Mouse (Mus musculus): ENCODE results near the gene Pou6f1. TPM values are rescaled to one million over a fixed set of nuclear protein-coding genes. Genes with fewer than 3 reads are reported as not detected.

Gene Pou6f1
- total RNA-seq (2021), result 1 to 10 TPM; 7.6 to 9.7 TPM
- long read RNA-seq, experiment 1, partial matches to known transcripts, result 1 of 5 reads
- long read RNA-seq, experiment 1, other reads (novel, unspliced or antisense), result 3 of 5 reads
- long read RNA-seq, experiment 2, partial matches to known transcripts, result 1 of 11 reads
- long read RNA-seq, experiment 2, other reads (novel, unspliced or antisense), result 8 of 11 reads

DNA sequence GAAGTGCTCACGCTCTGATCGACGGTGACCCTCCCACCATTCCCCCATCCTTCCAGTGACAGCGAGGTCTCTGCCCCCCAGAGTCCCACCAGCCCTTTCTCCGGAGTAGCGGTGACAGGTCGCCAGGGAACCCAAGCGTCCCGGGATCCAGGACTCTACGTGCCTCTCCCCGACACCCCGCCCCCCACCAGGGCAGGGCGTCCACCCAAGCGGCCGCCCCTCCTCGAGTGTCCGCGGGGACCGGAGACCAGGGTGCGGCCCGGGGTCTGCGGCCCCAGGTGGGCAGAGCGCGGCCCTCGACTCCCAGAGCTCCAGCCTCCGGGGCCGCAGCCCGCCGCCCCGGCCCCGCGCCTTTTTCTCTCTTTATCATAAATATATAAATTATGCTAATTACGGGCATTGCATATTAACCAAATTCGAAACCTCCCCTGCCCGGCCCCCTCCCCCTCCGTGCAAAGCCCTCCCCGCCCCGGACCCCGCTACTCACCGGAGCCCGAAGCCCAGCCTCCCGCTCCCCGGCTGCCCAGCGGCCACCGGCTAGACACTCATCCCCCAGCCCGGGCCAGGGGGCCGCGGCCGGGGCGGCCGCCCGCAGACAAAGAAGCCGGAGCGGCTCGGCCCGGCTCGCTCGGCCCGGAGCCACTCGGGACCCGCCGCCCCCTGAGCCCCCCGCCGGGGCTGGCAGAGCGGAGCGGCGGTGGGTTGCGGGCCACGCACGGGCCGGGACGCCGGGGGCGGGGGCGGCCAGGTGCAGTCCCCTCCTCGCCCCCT, at the start of gene Pou6f1:
Gene Pou6f1 (minus strand): TSS at position 709 of the 771 bp plus-strand sequence.
- DNase-seq, result peak; percentile 54
- intact Hi-C loops (cut with DNase I; ENCODE audit: low total_unique reads), result loop anchor here (5.0 kb wide), 1 partner anchor 47 kb away; the partner anchor contains the start of gene Tfcp2

DNA sequence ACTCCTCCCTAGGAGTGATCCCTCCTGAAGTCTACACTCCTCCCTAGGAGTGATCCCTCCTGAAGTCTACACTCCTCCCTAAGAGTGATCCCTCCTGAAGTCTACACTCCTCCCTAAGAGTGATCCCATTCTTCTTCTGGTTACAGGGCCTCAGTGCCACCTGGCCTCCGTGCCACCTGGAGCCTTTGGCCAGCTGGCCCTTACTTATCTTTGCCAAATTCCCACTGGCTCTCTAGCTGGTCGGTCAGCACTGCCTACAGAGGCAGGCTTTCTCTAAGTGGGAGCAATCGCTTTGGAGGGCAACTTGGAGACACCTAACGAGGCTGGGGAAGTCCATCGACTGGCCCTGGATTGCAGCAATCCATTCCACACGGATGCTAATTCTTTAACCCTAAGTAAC, 46.4 kb upstream of the Pou6f1 start:
- intact Hi-C loops (cut with DNase I; ENCODE audit: low total_unique reads), result no loop called here

DNA sequence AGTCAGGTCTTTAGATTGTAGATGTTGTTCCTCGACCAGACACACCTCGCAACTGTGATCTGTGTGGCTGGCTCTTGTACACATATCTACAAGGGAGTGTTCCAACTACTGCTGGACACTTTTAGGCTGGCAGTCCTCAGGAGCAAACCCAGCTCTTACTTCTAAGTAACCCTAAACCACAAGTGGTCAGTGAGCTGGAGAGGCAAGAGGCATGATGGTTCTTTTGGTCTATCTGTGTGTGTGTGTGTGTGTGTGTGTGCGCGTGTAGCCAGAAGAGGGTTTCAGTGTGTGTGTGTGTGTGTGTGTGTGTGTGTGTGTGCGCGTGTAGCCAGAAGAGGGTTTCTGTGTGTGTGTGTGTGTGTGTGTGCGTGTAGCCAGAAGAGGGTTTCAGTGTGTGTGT, 42.7 kb upstream of the Pou6f1 start:
- intact Hi-C loops (cut with DNase I; ENCODE audit: low total_unique reads), result no loop called here
- DNase-seq, result no peak

More for the DNA sequence above, 46.4 kb upstream of the Pou6f1 start:
- DNase-seq, result no peak

DNA sequence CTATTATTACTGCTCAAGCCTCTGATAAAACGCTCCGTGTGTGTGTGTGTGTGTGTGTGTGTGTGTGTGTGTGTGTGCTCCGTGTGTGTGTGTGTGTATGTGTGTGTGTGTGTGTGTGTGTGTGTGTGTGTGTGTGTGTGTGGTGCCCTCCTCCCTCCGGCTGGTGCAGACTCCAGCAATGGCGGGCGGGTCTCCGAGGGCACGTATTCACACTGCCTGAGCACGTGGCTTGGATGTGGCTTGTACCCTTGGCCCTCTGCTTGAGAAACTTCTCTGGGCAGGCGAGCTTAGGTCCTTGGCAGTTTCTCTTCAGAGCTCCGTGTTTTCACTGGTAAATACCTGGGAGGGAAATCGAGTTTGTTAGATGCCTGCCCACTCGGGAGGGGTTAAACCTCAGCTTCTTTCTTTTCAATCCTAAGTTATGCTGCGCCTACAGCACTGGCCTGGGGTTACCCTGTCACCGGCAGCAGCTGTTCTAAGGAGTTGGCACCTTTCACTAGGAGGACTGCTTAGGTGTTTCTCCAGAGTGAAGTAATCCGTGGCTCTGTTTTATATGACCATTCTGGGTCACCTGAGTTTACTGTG, 41.5 kb upstream of the Pou6f1 start:
- DNase-seq, result no peak
- intact Hi-C loops (cut with DNase I; ENCODE audit: low total_unique reads), result no loop called here

DNA sequence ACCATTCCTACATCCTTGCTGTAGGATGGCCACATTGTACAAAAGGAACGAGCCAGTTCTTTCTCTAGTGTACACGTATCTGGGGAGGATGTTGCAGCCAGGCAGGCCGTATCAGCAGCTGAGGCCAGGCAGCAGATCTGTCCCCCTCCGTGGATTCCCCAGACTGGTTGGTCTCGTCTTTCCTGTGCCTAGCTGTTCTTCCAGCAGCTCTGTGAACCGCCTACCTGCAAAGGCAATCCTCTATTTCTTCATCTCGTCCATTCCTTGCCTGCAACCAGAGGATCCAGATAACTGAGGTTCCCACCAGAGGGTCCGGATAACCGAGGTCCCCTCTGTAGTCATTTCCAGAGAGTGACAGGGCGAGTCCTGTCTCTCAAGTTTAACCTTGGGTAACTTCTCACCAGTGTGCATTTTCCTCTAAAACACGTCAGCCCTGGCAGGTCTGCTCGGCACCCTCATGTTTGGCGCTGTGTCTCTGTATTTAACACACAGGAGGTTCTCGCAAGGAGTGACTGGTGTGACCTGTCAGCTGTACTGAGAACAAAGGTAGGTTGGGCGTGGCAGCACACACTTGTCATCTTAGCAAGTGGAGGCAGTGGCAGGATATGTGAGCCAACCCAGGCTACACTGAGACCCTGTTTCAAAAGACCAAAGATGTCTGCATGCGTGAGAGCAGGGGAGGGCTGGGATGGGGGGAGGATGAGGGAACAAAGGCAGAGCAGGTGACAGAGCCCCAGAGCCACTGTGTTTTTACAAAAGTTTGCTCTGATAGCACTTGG, 40.4 kb upstream of the Pou6f1 start:
- DNase-seq, result no peak

DNA sequence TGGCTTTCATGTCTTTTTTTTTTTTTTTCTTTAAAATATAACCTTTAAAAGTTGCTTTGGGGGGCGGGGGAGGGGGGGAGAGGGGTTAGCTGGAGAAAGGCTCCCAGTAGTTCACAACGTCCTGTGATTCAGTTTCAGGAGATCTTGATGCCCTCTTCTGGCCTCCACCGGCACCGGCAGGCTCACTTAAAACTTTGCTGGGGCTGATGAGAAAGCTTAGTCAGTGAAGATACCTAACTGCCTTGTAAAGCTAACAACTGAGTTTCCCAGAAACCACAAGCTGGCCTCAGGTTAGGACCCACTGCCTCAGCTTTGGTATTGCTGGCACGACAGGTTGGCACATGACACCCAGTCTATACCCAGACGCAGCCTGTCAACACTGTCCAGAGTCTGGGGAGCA, 37.9 kb upstream of the Pou6f1 start:
- intact Hi-C loops (cut with DNase I; ENCODE audit: low total_unique reads), result no loop called here
- no peak for DNase-seq

More for the DNA sequence above, 40.4 kb upstream of the Pou6f1 start:
- intact Hi-C loops (cut with DNase I; ENCODE audit: low total_unique reads), result no loop called here

DNA sequence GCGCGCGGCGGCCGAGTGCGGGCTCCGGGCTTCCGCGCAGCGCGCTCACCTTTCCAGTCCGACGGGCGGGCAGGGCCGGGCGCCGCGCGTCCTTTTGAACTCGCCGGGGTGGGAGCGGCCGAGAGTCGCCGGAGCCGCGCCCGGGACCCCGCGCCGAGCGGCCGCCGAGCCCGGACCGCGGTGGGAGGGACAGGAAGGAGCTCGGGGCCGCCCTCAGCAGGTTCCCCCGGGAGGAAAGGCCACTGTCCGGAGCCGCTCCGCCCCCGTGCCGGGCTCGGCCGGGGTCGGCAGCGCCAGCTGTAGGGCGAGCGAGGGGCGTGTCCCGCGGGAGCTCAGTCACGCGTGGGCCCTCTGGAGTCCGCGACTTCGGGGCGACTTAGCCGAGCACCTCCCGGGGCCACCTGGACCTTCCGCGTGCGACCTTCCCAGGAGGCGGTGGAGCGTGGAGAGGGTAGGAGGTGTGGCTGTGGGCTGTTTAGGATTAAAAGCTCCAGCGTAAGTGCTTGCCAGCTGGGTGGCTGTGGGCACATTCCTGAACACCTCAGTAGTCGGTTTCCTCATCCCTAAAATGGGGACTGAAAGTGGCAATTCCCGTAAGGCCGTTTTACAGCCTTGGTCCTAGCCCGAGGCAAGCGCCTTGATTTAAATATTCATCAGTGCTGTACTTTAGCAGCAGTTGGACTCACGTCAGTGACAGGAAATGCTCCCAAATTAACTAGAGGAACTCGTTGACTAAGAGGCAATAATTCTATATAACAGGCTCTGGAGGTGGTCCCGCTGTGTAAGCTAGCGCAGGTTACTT, 37.1 kb upstream of the Pou6f1 start, which contains the start of gene Smagp:
Gene Smagp (minus strand): TSS at position 241 of the 802 bp plus-strand sequence.
- intact Hi-C loops (cut with DNase I; ENCODE audit: low total_unique reads), result no loop called here
- DNase-seq, result peak; percentile 50

DNA sequence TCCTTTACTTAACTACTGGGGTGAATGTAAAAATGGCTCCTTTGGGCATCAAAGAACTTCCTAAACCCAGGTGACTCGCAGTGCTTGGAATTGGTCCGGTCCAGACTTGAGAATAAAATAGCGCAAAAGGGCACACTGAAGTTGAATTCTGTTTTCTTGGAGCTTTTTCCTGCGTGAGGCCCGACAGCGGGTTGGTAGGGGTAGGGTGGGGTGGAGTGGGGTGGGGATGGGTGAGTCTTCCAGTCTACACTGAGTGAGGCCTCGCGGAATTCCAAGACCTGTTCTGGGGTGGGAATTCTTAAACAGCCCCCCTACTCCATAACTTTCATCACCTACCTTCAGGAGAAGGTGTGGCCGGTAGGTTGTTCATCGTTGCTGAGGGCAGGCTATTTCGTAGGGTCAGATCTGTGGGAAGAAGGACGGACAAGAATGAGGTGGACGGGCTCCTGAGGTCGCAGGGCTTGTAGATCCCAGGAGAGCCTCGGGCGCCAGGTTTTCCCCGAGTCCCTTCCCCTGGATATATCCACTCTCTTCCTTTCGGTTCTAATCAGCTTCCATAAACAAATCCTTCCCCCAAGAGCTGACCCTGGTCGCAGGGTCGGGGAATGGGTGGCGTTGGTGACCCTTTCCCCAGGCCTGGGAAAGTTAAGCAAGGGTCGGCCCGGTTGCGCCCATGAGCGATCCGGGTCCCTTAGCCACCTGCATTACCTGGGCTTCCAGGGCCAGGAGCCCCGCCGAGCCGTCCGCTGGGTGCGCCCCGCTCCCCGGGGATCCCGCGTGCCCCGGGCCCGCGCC, 36.3 kb upstream of the Pou6f1 start:
- no peak for DNase-seq
- intact Hi-C loops (cut with DNase I; ENCODE audit: low total_unique reads), result no loop called here

DNA sequence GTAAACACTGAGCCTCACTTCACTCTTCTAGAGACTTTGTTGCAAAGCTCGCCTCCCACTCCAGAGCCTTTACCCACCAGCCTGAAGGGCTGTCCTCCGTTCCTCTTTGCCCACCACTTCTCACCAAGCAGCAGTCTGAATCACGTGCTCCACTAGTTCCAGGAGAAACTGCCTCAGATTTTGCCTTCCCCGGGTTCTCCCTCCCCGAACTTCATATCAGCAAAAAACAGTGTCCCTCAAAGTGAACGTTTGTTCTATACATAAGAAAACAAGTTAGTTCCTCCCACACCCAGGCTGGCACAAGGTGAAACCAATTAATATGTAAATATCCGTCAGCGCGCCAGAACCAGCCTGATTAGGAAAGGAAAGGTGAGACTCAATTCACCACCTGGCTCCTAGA, 35.5 kb upstream of the Pou6f1 start:
- intact Hi-C loops (cut with DNase I; ENCODE audit: low total_unique reads), result no loop called here

DNA sequence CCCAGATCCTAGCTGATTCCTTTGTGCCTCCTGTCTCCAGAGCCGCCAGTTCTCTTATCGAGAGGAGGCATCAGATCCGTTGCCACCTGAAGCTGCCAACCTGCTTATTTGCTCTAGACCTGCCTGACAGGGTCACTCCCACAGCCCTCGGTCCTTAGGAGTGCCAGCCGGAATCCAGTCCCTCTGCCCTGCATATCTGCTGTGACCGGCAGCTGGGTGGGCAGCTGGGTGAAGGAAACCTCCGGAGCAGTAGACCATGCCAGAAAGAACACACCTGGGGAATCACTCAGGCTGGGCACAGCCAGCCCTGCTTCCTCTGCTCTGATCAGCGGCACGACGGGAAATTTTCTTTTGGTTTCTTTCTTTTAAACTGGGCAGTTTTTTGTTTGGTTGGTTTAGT, 33.6 kb upstream of the Pou6f1 start:
- no peak for DNase-seq
- intact Hi-C loops (cut with DNase I; ENCODE audit: low total_unique reads), result no loop called here

More for the DNA sequence above, 35.5 kb upstream of the Pou6f1 start:
- DNase-seq, result no peak

DNA sequence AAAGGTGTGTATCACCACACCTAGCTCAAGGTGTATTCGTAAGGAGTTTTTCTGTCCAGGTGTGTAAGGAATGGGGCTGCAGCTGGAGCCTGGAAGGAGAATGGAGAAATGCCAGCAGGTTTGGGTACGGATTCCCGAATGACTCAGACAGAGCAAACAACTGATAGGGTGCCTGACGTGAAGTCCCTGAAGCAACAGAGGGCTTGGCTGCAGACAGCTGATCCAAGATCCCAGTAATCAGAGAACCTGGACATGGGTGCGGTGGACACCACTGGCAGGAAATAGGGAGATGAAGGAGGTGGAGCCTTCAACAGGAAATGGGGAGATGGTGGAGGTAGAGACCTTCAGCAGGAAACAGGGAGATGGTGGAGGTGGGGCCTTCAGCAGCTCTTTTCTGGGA, 32.5 kb upstream of the Pou6f1 start:
- intact Hi-C loops (cut with DNase I; ENCODE audit: low total_unique reads), result no loop called here
- DNase-seq, result no peak

DNA sequence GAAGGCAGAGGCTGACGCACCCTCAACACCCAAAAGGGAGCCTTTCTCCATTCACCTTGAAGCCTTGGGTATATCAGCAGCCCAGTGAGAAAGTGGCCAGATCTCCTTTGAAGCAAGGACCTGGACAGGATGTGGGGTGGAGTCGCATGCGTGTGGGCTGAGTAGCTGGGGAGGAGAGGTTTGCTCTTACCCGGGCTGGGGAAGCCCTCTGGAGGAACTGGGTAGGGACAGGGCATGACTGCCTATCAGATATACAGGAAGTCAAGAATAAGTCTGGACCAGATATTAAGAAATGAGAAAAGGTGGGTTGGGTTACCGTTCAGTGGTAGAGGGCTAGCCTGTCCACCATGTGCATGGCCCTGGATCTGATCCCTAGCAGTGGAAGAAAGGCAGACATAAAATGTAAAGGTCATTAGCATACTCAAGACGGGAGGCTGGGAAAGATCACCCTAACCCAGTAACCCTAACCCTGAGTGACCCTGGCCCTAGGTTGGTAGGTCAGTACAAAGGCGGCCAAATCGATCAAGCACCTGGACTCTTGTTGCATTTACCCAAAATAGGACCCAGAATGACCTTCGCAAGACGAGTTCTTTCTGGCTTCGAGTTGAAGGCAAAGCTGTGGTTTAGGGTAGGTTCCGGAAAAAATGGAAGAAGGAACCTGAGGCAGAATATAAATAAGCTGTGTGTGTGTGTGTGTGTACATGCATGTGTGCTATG, 31.8 kb upstream of the Pou6f1 start:
- no peak for DNase-seq
- intact Hi-C loops (cut with DNase I; ENCODE audit: low total_unique reads), result no loop called here

DNA sequence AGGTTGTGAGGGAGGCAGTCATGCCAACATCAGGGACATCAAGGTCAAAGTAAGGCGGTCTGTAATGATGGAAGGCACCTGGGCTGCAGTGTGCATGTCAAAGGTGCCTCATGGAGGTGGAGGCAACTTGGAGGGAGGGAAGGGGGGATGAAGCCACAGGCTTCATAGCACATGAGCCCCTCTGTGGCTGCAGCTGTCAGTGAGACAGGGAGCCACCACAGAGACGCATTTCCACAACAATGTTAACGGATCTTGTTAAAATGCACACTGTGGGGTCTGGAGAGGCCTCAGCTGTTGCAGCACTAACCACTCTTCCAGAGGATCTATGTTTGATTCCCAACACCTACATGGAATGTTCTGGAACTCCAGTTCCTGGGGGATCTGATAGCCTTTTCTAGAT, 30.3 kb upstream of the Pou6f1 start:
- intact Hi-C loops (cut with DNase I; ENCODE audit: low total_unique reads), result no loop called here
- DNase-seq, result no peak

DNA sequence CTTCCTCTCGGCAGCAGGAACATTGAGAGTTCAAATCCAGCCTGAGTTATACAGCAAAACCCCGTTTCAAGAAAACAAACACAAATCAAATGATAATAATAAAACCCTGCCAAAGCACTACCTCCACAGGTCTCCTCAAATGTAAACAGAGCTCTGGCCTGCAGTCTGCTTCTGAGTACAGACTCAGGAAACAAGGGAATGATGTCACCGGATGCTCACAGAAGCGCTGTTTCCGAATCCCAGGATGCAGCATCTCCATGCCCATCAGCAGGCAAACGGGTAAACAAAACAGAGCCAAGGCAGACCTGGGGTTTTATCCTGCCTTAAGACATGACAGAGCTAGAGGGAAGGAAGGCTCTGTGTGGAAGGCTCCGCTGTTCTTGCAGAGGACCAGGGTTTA, 29.0 kb upstream of the Pou6f1 start:
- no peak for DNase-seq
- intact Hi-C loops (cut with DNase I; ENCODE audit: low total_unique reads), result no loop called here

DNA sequence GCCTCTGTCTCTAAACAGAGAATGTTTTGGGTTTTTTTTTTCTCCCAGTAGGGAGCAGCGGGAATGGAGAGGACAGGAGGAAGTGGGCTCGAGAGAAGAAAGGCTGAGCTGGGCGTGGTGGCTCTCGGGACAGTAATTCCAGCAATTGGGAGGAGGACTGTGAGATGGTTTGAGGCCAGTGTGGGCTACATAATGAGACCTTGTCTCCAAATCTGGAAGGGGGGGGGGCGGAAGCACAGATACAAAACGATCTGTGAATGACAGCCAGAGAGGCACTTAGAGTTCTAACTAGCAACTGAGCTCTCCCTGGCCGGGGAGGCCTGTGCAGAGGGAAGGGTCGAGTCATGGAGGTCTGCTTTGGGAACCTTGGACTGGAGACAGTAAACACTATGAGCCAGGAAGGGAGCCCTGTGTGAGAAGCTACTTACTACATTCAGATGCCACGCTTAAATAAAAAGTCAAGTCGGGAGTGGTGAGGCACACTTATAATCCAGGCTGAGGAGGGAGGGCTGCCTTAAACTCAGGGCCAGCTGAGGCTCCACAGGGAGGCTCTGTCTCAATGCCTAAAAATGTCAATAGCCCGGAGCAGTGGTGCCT, 28.1 kb upstream of the Pou6f1 start:
- DNase-seq, result no peak
- intact Hi-C loops (cut with DNase I; ENCODE audit: low total_unique reads), result no loop called here

DNA sequence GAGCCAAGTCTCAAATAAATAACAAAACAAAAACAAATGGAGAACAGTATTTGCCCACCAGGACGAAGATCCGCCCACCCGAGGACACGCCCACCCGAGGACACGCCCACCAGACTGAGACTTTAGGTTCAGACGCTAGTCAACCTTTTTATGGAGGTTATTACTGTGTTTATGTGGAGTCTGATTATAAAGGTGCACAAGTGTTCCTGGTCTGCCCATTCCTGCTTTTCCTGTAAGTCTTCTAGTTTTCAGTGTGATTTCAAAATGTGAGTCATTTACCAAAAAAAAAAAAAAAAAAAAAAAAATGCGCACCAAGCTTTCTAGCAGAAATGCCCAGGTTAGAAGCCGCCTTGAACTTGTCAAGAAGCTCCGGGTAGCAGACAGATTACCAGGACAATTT, 27.5 kb upstream of the Pou6f1 start:
- intact Hi-C loops (cut with DNase I; ENCODE audit: low total_unique reads), result no loop called here

DNA sequence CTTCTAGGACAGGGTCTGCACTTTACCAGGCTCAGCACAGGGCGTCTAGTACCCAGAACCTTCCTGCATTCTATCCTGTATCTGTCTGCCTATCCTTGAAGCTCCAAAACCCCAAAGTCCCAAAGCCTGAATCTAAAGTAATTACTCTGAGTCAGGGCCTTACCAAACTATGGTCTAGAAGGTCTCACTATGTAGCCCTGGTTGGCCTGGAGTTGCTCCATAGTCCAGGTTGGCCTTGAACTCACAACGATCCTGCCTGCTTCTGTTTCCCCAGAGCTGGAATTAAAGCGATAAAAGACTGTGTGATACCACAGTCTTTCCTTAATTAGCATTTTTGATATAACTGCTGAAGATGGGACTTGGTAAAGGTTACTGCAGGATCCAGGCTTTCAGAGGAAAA, 24.7 kb upstream of the Pou6f1 start:
- intact Hi-C loops (cut with DNase I; ENCODE audit: low total_unique reads), result no loop called here

More for the DNA sequence above, 27.5 kb upstream of the Pou6f1 start:
- DNase-seq, result no peak

More for the DNA sequence above, 24.7 kb upstream of the Pou6f1 start:
- no peak for DNase-seq
